Mouse (Mus musculus) lung, embryonic 14.5 days (tissue): ENCODE data around the gene Dpep1. TPM values are rescaled to one million over a fixed set of nuclear protein-coding genes. Genes with fewer than 3 reads are reported as not detected.

Source experiments
- ATAC-seq: fragments of 200-750 bp; cut with Nextera tagmentation; 2 replicates; pipeline ENCODE4 v1.8.0; 2017; ENCODE audit warnings: mild to moderate bottlenecking, moderate TSS enrichment, moderate library complexity; ENCODE audit not compliant: insufficient read depth
- DNase-seq: peaks from one replicate; pipeline ENCODE4 v3.0.0-alpha.2; 2015
- H3K27ac ChIP-seq: fragments of 300-500 bp; sonication (generic); 2 replicates; pipeline ENCODE4 v1.5.1; 2014; ENCODE audit warnings: low read depth, mild to moderate bottlenecking, moderate library complexity
- H3K27me3 ChIP-seq: fragments of 300-500 bp; sonication (generic); 2 replicates; pipeline ENCODE4 v1.6.1; 2014; ENCODE audit warnings: low read length, control low read depth; ENCODE audit not compliant: insufficient read depth
- H3K36me3 ChIP-seq: fragments of 300-500 bp; sonication (generic); 2 replicates; pipeline ENCODE4 v1.6.1; 2014; ENCODE audit warnings: control low read depth; ENCODE audit not compliant: insufficient read depth
- H3K4me1 ChIP-seq: fragments of 300-500 bp; sonication (generic); 2 replicates; pipeline ENCODE4 v1.6.1; 2014; ENCODE audit warnings: antibody characterized with exemption, control low read depth; ENCODE audit not compliant: insufficient read depth
- H3K4me2 ChIP-seq: fragments of 300-500 bp; sonication (generic); 2 replicates; pipeline ENCODE4 v1.6.1; 2014; ENCODE audit warnings: mild to moderate bottlenecking
- H3K4me3 ChIP-seq: fragments of 300-500 bp; sonication (generic); 2 replicates; pipeline ENCODE4 v1.5.1; 2014; ENCODE audit warnings: low read depth, low read length
- H3K9ac ChIP-seq: fragments of 300-500 bp; sonication (generic); 2 replicates; pipeline ENCODE4 v1.6.1; 2014
- H3K9me3 ChIP-seq: fragments of 300-500 bp; sonication (generic); 2 replicates; pipeline ENCODE4 v1.6.1; 2016; ENCODE audit warnings: low read depth, low read length, control low read depth
- CTCF ChIP-seq: IDR thresholded peaks from 2 replicates; pipeline ENCODE4 v1.5.1; 2016; ENCODE audit warnings: antibody characterized with exemption, low read depth
- WGBS: fragments of 180-500 bp; shearing (Covaris S2); extraction: QIAGEN DNeasy Blood & Tissue Kit; methylation state at CpG from one replicate; pipeline ENCODE4 v1.1.7; 2014; 5-methylcytosine and 5-hydroxymethylcytosine counted together
- polyA plus RNA-seq: library from polyadenylated mRNA; unstranded; fragments of >200 nt; fragmentation: Nextera tagmentation; extraction: Ambion mirVana; gene quantifications from 2 replicates; pipeline ENCODE4 v1.2.1, GENCODE M21; 2014

Gene Dpep1
- polyA plus RNA-seq, 1 experiment from 2014 or later: 1.0 TPM

DNA sequence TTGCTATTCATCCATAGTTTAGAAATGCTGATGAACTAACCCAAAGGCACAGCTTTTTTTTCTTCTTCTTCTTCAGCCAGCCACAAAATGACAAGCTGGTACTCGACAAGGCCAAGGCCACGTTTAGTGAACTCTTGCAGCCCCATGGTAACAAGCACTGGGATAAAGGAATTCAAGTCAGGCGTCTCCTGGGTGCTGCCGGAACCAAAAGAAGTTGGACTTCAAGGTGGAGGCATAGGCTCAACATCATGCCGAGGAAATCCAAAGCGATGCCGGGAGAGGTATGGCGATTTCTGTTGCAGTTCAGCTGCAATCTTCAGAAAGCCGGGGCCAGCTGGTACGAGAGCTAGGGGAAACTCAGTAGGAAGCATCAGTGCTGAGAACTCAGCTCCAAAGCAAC, 53.4 kb downstream of the Dpep1 start:
- no peak overlapping the region for H3K27ac ChIP-seq
- TF ChIP-seq CTCF: no peak
- no peaks in the 10 kb centered on the region for H3K9me3 ChIP-seq
- H3K9ac ChIP-seq: no peak overlapping the region
- H3K4me1 ChIP-seq: 0 out of 2 replicates have a peak, but pooled peaks cover 6% of the 10 kb centered on the region
- ATAC-seq: no peak
- peaks cover 15% of the 10 kb centered on the region; the same call in 1 of the 2 replicates for H3K27me3 ChIP-seq
- peaks cover 22% of the 10 kb centered on the region for H3K36me3 ChIP-seq
- no peak for DNase-seq
- WGBS: 85% methylated on average over 10 of the region's 10 CpGs
- H3K4me2 ChIP-seq: no peak overlapping the region
- H3K4me3 ChIP-seq: no peak overlapping the region

DNA sequence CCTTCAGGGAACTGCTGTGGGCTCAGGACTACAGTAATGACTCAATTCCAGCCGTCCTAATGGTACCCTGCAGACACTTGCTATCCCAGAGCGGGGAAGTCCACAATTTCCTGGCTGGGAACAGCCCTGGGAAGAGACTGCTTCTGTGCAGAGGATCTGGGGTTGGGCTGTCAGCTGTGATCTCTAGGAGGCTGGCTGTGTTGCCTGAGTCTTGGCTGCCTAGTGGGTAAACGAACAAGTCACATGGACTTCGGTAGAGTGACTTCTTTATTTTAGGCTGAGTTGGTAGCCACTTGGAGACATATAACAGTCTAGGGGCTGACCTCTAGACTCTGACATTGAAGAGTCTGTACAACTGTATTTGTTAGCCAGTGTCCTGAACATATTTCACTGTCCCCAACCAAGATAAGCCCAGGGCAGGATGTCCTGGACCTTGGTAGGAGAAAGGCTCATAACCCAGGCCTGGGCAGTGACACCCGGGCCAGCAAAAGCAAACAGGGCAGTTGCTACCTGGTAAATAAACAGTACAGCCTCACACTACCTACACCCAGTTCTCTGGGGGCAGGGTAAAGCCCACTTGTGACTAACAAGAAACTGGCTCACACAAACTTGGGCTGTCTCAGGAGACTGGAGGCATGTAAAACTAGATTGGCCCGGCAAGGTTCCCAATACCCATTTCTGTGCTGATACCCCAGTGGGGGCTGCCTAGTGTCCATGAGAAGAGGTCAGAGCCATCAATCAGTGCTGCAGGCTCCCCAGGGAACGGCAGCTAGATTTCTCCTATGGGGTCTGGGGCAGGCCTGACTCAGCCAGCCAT, 56.3 kb downstream of the Dpep1 start:
- DNase-seq (no peak), ATAC-seq (no peak)
- no peaks in the 10 kb centered on the region for H3K4me1 ChIP-seq
- H3K27me3 ChIP-seq: no peaks in the 10 kb centered on the region; the same call in 1 of the 2 replicates
- no peak for TF ChIP-seq CTCF
- no peak overlapping the region for H3K27ac ChIP-seq
- H3K9me3 ChIP-seq: no peaks in the 10 kb centered on the region
- WGBS: 74% methylated on average over 7 of the region's 7 CpGs
- H3K36me3 ChIP-seq: peaks cover 51% of the 10 kb centered on the region
- no peak overlapping the region for H3K4me3 ChIP-seq
- no peak overlapping the region for H3K4me2 ChIP-seq
- H3K9ac ChIP-seq: no peak overlapping the region

DNA sequence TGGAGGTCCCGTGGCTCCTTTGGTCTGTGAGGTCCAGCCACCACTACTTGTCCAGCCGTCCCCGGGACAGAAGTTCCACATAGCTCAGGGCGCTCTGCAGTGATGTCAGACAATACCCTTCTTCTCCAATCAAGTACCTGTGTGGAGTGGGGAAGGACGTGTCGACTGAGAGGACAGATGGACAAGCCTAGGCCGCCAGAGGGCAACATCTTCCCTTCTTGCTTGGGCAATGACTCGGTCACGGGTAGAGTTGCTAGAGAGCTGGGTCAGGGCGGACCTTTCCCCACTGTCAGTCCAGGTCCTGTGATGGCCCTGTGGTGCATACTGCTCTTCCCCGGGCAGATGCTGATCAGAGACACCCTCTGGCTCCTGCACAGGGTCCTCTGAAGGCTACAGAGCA, 57.0 kb downstream of the Dpep1 start:
- TF ChIP-seq CTCF: peak; percentile 38; the same call in 1 of the 2 replicates
- WGBS: 67% methylated on average over 11 of the region's 11 CpGs
- ATAC-seq (no peak), DNase-seq (no peak)
- Histone ChIP-seq H3K4me3 (no peak overlapping the region), H3K36me3 (peaks cover 59% of the 10 kb centered on the region), H3K27me3 (no peaks in the 10 kb centered on the region), H3K4me1 (no peaks in the 10 kb centered on the region), H3K9ac (no peak overlapping the region), H3K9me3 (no peaks in the 10 kb centered on the region), H3K27ac (no peak overlapping the region), H3K4me2 (no peak overlapping the region)

DNA sequence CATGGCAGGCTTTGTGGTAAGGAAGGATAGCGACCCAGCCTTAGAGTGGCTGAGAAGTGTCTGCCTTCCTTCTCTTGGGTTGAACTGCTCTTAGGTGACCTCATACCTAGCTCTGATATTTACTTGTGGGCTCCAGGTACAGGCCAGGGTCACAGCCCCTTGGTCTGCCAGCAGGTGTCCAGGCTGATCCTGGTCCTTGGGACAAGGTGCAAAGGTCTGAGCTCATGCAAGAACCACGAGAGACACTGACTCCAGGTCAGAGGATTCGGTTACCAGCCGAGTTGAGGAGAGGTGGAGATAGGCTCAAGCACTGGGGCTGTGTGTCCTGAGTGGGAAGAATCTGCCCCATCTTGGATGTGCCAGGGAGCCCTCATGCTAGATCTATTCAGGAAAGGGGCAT, 58.3 kb downstream of the Dpep1 start:
- Histone ChIP-seq H3K4me1 (no peaks in the 10 kb centered on the region), H3K27ac (no peak overlapping the region), H3K27me3 (no peaks in the 10 kb centered on the region), H3K4me2 (no peak overlapping the region), H3K9ac (no peak overlapping the region), H3K9me3 (no peaks in the 10 kb centered on the region), H3K4me3 (no peak overlapping the region), H3K36me3 (peaks cover 72% of the 10 kb centered on the region)
- 90% methylated on average over 4 of the region's 4 CpGs for WGBS
- ATAC-seq (no peak), DNase-seq (no peak)
- no peak for TF ChIP-seq CTCF

DNA sequence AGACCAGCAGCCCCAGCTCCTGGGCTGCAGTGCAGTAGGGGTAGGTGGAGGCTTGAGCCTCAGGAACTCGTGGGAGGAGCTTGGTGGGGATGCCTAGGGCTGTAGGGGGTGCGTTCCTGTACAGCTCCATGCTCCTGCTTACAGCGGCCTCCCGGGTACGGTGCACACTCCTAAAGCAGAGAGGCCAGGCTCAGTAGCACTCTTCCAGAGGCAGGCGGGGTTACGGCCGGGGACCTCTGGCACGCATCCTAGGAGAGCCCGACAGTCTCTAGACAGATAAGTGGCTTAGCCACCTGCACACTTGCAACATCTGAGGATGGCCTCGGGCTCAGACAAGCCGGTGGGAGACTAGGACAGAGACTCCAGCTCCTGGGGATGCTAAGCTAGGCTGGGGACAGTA, 59.5 kb downstream of the Dpep1 start:
- no peak for TF ChIP-seq CTCF
- H3K4me1 ChIP-seq: no peaks in the 10 kb centered on the region
- H3K36me3 ChIP-seq: peaks cover 82% of the 10 kb centered on the region

DNA sequence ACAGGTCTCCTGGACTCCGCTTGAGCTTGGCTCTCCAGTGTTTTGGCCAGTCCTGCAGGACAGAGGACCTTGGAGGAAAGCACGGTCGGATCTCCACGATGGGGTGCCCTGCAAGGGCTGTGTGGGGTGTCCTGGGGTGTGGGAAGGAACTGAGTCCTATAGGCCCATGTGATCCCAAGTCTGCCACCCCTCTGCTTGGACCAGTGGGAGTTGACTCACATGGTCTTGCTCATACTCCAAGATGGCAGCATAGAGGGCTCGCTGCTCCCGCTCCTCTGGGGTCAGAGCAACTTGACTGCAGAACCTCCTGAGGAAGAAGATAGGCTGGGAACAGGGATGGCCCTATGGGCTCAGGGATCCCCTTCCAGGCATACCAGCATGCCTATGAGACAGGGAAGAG, 61.7 kb downstream of the Dpep1 start:
- Histone ChIP-seq H3K4me3 (no peak overlapping the region), H3K4me2 (no peak overlapping the region), H3K36me3 (peaks cover 83% of the 10 kb centered on the region), H3K27ac (no peak overlapping the region), H3K4me1 (0 out of 2 replicates have a peak, but pooled peaks cover under 1% of the 10 kb centered on the region), H3K9ac (no peak overlapping the region), H3K27me3 (no peaks in the 10 kb centered on the region), H3K9me3 (no peaks in the 10 kb centered on the region)
- WGBS: 94% methylated on average over 6 of the region's 6 CpGs
- ATAC-seq (no peak), DNase-seq (no peak)
- no peak for TF ChIP-seq CTCF

More for the DNA sequence above, 59.5 kb downstream of the Dpep1 start:
- Histone ChIP-seq H3K4me3 (no peak overlapping the region), H3K9me3 (no peaks in the 10 kb centered on the region), H3K4me2 (no peak overlapping the region), H3K27me3 (no peaks in the 10 kb centered on the region), H3K27ac (no peak overlapping the region), H3K9ac (no peak overlapping the region)
- no peak for ATAC-seq
- no peak for DNase-seq
- 88% methylated on average over 12 of the region's 12 CpGs for WGBS

DNA sequence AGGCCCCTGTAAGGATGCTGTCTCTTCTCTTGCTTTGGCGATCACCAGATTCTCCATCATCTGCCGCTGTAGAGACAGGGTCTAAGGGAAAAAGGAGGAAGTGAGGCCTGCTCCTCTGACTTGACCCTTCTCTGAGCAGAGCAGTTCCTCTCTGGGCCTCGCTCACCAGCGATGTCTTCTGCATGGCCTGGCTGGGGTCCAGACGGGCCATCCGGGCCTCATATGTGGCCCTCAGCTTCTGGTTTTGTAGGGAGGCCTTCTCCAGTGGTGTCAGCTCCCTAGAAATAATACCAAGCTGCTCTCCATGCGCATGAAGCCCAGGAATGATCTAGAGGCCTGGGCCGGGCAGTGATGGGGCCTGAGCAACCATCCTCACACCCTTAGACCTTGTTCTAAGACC, 62.6 kb downstream of the Dpep1 start:
- no peak overlapping the region for H3K9ac ChIP-seq
- TF ChIP-seq CTCF: no peak
- no peak overlapping the region for H3K4me3 ChIP-seq
- peaks cover 76% of the 10 kb centered on the region for H3K36me3 ChIP-seq
- no peak overlapping the region for H3K4me2 ChIP-seq
- DNase-seq: no peak
- no peaks in the 10 kb centered on the region for H3K27me3 ChIP-seq
- H3K4me1 ChIP-seq: peaks cover 6% of the 10 kb centered on the region; the same call in 1 of the 2 replicates
- H3K9me3 ChIP-seq: no peaks in the 10 kb centered on the region
- no peak for ATAC-seq
- WGBS: 89% methylated on average over 8 of the region's 8 CpGs
- no peak overlapping the region for H3K27ac ChIP-seq
